Mouse (Mus musculus): ENCODE measurements around the gene Pnn.

- no peak for TF ChIP-seq CTCF (IDR thresholded peaks at IDR 0.05; ENCODE audit: low read depth)
- TF ChIP-seq EP300 (IDR thresholded peaks at IDR 0.05; ENCODE audit: low read depth), result no peak
Measured at GRCm38 (mm10) chr12:59021306-59021705, 45.4 kb upstream of the Pnn start.

All from liver, postnatal 0 days (tissue).